Mouse (Mus musculus) liver, embryonic 14.5 days (tissue): ENCODE results near the gene Adap1.

ENCODE experiments used
- CTCF ChIP-seq: IDR thresholded peaks from 2 replicates; pipeline ENCODE4 v1.5.1; 2016; ENCODE audit warnings: antibody characterized with exemption, low read depth, control low read depth
- EP300 ChIP-seq: IDR thresholded peaks from 2 replicates; pipeline ENCODE4 v1.6.1; 2016; ENCODE audit warnings: antibody characterized with exemption, low read depth

GRCm38 (mm10) chr5:139326986-139327633 lies 1.7 kb upstream of the Adap1 start:
- TF ChIP-seq CTCF = no peak
- TF ChIP-seq EP300 = no peak
